Mouse (Mus musculus) kidney, postnatal 10 days (tissue): ENCODE results near the gene Entpd3.

Experiments
- DNase-seq: peaks from one replicate; pipeline ENCODE4 v3.0.0; 2021; ENCODE audit warnings: mixed read lengths

The Entpd3 gene

GRCm38 (mm10) chr9:120541411-120541810, 1.8 kb downstream of the Entpd3 start:
- no peak for DNase-seq

GRCm38 (mm10) chr9:120542241-120542640, 2.6 kb downstream of the Entpd3 start:
- no peak for DNase-seq

- DNase-seq: no peak
Measured at GRCm38 (mm10) chr9:120545994-120546393, 6.4 kb downstream of the Entpd3 start.

- no peak for DNase-seq
Measured at GRCm38 (mm10) chr9:120546482-120546881, 6.9 kb downstream of the Entpd3 start.

- DNase-seq: no peak
Measured at GRCm38 (mm10) chr9:120547026-120547668, 7.5 kb downstream of the Entpd3 start.

- no peak for DNase-seq
Measured at GRCm38 (mm10) chr9:120550778-120551177, 11.2 kb downstream of the Entpd3 start.

GRCm38 (mm10) chr9:120563590-120563989, 24.0 kb downstream of the Entpd3 start:
- DNase-seq: no peak

GRCm38 (mm10) chr9:120564247-120564646, 24.6 kb downstream of the Entpd3 start:
- DNase-seq: no peak

GRCm38 (mm10) chr9:120566384-120566783, 26.8 kb downstream of the Entpd3 start:
- DNase-seq: no peak

- no peak for DNase-seq
Measured at GRCm38 (mm10) chr9:120568917-120569316, 29.3 kb downstream of the Entpd3 start.

- peak; percentile 70 for DNase-seq
Measured at GRCm38 (mm10) chr9:120569721-120570333, 30.2 kb downstream of the Entpd3 start.

GRCm38 (mm10) chr9:120570334-120570725, 30.7 kb downstream of the Entpd3 start:
- DNase-seq: no peak

GRCm38 (mm10) chr9:120570741-120571592, 31.3 kb downstream of the Entpd3 start, which contains the start of gene Rpl14:
Gene Rpl14 (plus strand): TSS chr9:120571444.
- peak; percentile 99 for DNase-seq

- no peak for DNase-seq
Measured at GRCm38 (mm10) chr9:120571593-120572385, 32.2 kb downstream of the Entpd3 start.

- no peak for DNase-seq
Measured at GRCm38 (mm10) chr9:120575748-120576661, 36.4 kb downstream of the Entpd3 start.

- DNase-seq: no peak
Measured at GRCm38 (mm10) chr9:120576662-120577013, 37.0 kb downstream of the Entpd3 start.

- DNase-seq: peak; percentile 93
Measured at GRCm38 (mm10) chr9:120577133-120577651, 37.6 kb downstream of the Entpd3 start.

- DNase-seq: no peak
Measured at GRCm38 (mm10) chr9:120577706-120578405, 38.2 kb downstream of the Entpd3 start.

GRCm38 (mm10) chr9:120578701-120579100, 39.1 kb downstream of the Entpd3 start:
- no peak for DNase-seq

- no peak for DNase-seq
Measured at GRCm38 (mm10) chr9:120579808-120580207, 40.2 kb downstream of the Entpd3 start.
